Mouse (Mus musculus) olfactory bulb, adult 2 months (tissue): ENCODE measurements at regions not wholly inside any gene's neighbourhood (a gene's known extent, or its start where the extent isn't known, plus 50 kb on each side); places are given as distances from the start of the nearest gene placed in this dataset.

ENCODE experiments used
- CTCF ChIP-seq: fragments of 200-500 bp; IDR thresholded peaks from 2 replicates; pipeline ENCODE4 v1.5.1; 2012; ENCODE audit warnings: low read depth, mild to moderate bottlenecking, low read length, moderate library complexity; ENCODE audit not compliant: insufficient read depth
- POLR2A ChIP-seq: fragments of 200-500 bp; IDR thresholded peaks from 2 replicates; pipeline ENCODE4 v1.6.1; 2012; ENCODE audit warnings: mild to moderate bottlenecking, low read depth, low read length, moderate library complexity; ENCODE audit not compliant: insufficient read depth

DNA sequence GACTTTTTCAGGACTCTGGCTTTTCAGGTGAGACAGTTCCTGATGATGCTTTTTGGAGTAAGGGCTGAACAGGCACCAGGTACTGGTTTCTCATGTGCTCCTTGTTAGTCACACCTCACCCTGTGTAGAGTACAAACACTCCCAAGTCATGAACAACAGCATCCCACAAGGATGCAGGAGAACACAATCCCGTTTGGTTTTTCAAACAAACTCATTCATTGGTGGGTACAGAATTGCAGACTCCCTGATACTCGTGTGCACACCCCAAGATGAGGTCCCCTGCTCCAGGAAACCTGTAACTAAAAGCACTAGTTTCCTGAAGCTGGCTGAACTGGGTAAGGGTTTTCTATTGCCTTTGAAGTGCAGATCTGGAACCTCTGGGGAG, 81.5 kb downstream of the Vcpkmt start:
- TF ChIP-seq CTCF, result no peak
- TF ChIP-seq POLR2A, result no peak
